Mouse (Mus musculus): ENCODE data around the gene Atp2a3.

Atp2a3 gene

GRCm38 (mm10) chr11:72954216-72954615 is 6.8 kb upstream of the Atp2a3 start:
- DNase-seq (ENCODE audit: low read depth, low spot score) = no peak

GRCm38 (mm10) chr11:72955339-72955974 is 5.5 kb upstream of the Atp2a3 start:
- no peak for DNase-seq (ENCODE audit: low read depth, low spot score)

- DNase-seq (ENCODE audit: low read depth, low spot score) = no peak
Observed at GRCm38 (mm10) chr11:72957318-72957717, 3.7 kb upstream of the Atp2a3 start.

- DNase-seq (ENCODE audit: low read depth, low spot score) = no peak
Observed at GRCm38 (mm10) chr11:72959924-72960679, 867 bp upstream of the Atp2a3 start.

- DNase-seq (ENCODE audit: low read depth, low spot score) = no peak
Observed at GRCm38 (mm10) chr11:72960723-72961071, 272 bp upstream of the Atp2a3 start.

GRCm38 (mm10) chr11:72962378-72962777 is 1.4 kb downstream of the Atp2a3 start:
- no peak for DNase-seq (ENCODE audit: low read depth, low spot score)

- DNase-seq (ENCODE audit: low read depth, low spot score) = no peak
Observed at GRCm38 (mm10) chr11:72963058-72963788, 2.3 kb downstream of the Atp2a3 start.

- DNase-seq (ENCODE audit: low read depth, low spot score) = no peak
Observed at GRCm38 (mm10) chr11:72963789-72964294, 2.9 kb downstream of the Atp2a3 start.

GRCm38 (mm10) chr11:72974995-72975503 is 14.1 kb downstream of the Atp2a3 start:
- DNase-seq (ENCODE audit: low read depth, low spot score) = no peak

- DNase-seq (ENCODE audit: low read depth, low spot score) = no peak
Observed at GRCm38 (mm10) chr11:72982516-72982915, 21.5 kb downstream of the Atp2a3 start.

GRCm38 (mm10) chr11:72983283-72983682 is 22.3 kb downstream of the Atp2a3 start:
- no peak for DNase-seq (ENCODE audit: low read depth, low spot score)

GRCm38 (mm10) chr11:72986745-72987144 is 25.8 kb downstream of the Atp2a3 start:
- DNase-seq (ENCODE audit: low read depth, low spot score) = no peak

- no peak for DNase-seq (ENCODE audit: low read depth, low spot score)
Observed at GRCm38 (mm10) chr11:72987234-72987633, 26.3 kb downstream of the Atp2a3 start.

GRCm38 (mm10) chr11:72987807-72988206 is 26.8 kb downstream of the Atp2a3 start:
- DNase-seq (ENCODE audit: low read depth, low spot score) = no peak

- DNase-seq (ENCODE audit: low read depth, low spot score) = no peak
Observed at GRCm38 (mm10) chr11:72989044-72989443, 28.1 kb downstream of the Atp2a3 start.

- no peak for DNase-seq (ENCODE audit: low read depth, low spot score)
Observed at GRCm38 (mm10) chr11:72990688-72991087, 29.7 kb downstream of the Atp2a3 start.

GRCm38 (mm10) chr11:72991961-72992360 is 31.0 kb downstream of the Atp2a3 start:
- no peak for DNase-seq (ENCODE audit: low read depth, low spot score)

GRCm38 (mm10) chr11:72996346-72996745 is 35.4 kb downstream of the Atp2a3 start:
- DNase-seq (ENCODE audit: low read depth, low spot score) = no peak

- no peak for DNase-seq (ENCODE audit: low read depth, low spot score)
Observed at GRCm38 (mm10) chr11:72996781-72997180, 35.8 kb downstream of the Atp2a3 start.

GRCm38 (mm10) chr11:72997529-72998326 is 36.8 kb downstream of the Atp2a3 start:
- no peak for DNase-seq (ENCODE audit: low read depth, low spot score)

GRCm38 (mm10) chr11:72998771-72999170 is 37.8 kb downstream of the Atp2a3 start, which contains the start of gene P2rx1:
TSS of gene P2rx1 (plus strand) at chr11:72999103.
- no peak for DNase-seq (ENCODE audit: low read depth, low spot score)

Data from retina, adult 2 months (tissue).